Mouse (Mus musculus): Measurements from ENCODE around the gene Tgfbr3.

DNA sequence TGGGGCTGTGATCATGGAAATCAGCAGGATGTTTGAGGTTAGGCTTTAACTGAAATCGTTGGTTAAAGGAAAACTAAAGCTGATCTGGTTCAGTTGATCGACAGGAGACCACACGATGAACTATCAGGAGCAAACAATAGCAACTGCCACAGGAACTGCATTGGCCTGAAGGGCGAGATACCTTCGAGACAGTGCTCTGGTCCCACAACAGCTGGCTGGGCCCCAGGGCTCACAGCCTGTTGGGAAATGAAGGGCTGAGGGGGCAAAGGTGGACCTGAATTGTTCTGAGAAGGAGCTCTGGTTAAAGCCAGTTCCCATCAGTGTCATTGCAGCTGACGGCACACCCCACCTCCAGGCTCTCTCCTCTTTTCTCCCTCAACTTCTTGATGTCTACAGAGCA, 52.5 kb downstream of the Tgfbr3 start:
- TF ChIP-seq CTCF (conservative IDR thresholded peaks at IDR 0.05; ENCODE audit: insufficient read depth, insufficient read length, low read depth, low read length) (no peak), POLR2A (IDR thresholded peaks at IDR 0.05; ENCODE audit: low read depth, low read length) (no peak)

All from kidney, adult 2 months (tissue).